Mouse (Mus musculus): Measurements from ENCODE around the gene Mettl25.

GRCm38 (mm10) chr10:105834627-105835228 lies 6.5 kb downstream of the Mettl25 start:
- no peak for TF ChIP-seq POLR2A (IDR thresholded peaks at IDR 0.05; ENCODE audit: low read depth, low read length)
- TF ChIP-seq CTCF (IDR thresholded peaks at IDR 0.05; ENCODE audit: borderline replicate concordance, insufficient read depth, low read length): no peak
